Mouse (Mus musculus) macrophage (primary cell): ENCODE results near the gene Plac8. TPM values are rescaled to one million over a fixed set of nuclear protein-coding genes. Genes with fewer than 3 reads are reported as not detected.

Source experiments
- H3K27ac ChIP-seq: fragments of 350-480 bp; formaldehyde crosslinking; 2 replicates; pipeline ENCODE4 v1.9.0; 2021
- H3K36me3 ChIP-seq: fragments of 350-480 bp; formaldehyde crosslinking; 2 replicates; pipeline ENCODE4 v1.9.0; 2021; ENCODE audit errors: inconsistent target
- H3K4me3 ChIP-seq: fragments of 350-480 bp; formaldehyde crosslinking; 2 replicates; pipeline ENCODE4 v1.9.0; 2021; ENCODE audit errors: inconsistent target
- H3K79me2 ChIP-seq: fragments of 350-480 bp; formaldehyde crosslinking; 2 replicates; pipeline ENCODE4 v1.9.0; 2021; ENCODE audit errors: inconsistent target
- WGBS: methylation state at CpG from one replicate; pipeline ENCODE4 v1.1.7; 2026; ENCODE audit warnings: inconsistent platforms; ENCODE audit not compliant: missing documents; 5-methylcytosine and 5-hydroxymethylcytosine counted together
- polyA plus RNA-seq: library from polyadenylated mRNA; stranded (reverse); fragments of 250-400 nt; gene quantifications from 3 replicates; pipeline ENCODE4 v1.2.4, GENCODE M21; 2018; ENCODE audit warnings: inconsistent platforms
- total RNA-seq, 78 experiments: library from RNA; depleted of rRNA; stranded (reverse); fragments of 250-400 nt; gene quantifications; 1 replicate in 9 of 78; 2 replicates in 24 of 78; 3 replicates in 43 of 78; 4 replicates in 2 of 78; pipeline ENCODE4 v1.2.4; 2018; ENCODE audit warnings: inconsistent platforms in 56 of 78

Gene Plac8
- 1 to 10 TPM in 13 of 26 experiments, not detected in 13; 1.9 to 9.7 (median 6.0) TPM for total RNA-seq (2018; cell fraction: chromatin; rRNA removed)
- 100 to 1,000 TPM in 3 of 26 experiments, 10 to 100 TPM in 22, 1 to 10 TPM in 1; 9.9 to 164 (median 40.4) TPM for total RNA-seq (2018; cell fraction: cytosol; rRNA removed)
- 10 to 100 TPM in 13 of 26 experiments, 1 to 10 TPM in 12, not detected in 1; 1.4 to 70.4 (median 11.0) TPM for total RNA-seq (2018; cell fraction: nucleus; rRNA removed)
- 5.2 to 21.7 TPM (median 7.8 TPM) in 3 replicates for polyA plus RNA-seq

- no peaks in the 10 kb centered on the region for H3K36me3 ChIP-seq
- H3K79me2 ChIP-seq = peaks cover 32% of the 10 kb centered on the region; the same call in 1 of the 2 replicates
- 34% methylated on average over 7 of the region's 7 CpGs for WGBS
- H3K27ac ChIP-seq = 0 out of 2 replicates have a peak within 1 kb of the TSS, but pooled peaks have one; percentile 61
- peak within 1 kb of the TSS; percentile 48 for H3K4me3 ChIP-seq
These were observed at the start of gene Plac8 for GRCm38 (mm10) chr5:100572069-100572468. Gene Plac8 (minus strand): TSS chr5:100572245.

GRCm38 (mm10) chr5:100620952-100621351 is 48.9 kb upstream of the Plac8 start:
- Histone ChIP-seq H3K27ac (no peak overlapping the region), H3K36me3 (no peaks in the 10 kb centered on the region), H3K4me3 (no peak overlapping the region), H3K79me2 (no peaks in the 10 kb centered on the region)
- 94% methylated on average over 9 of the region's 9 CpGs for WGBS

- Histone ChIP-seq H3K4me3 (no peak overlapping the region), H3K27ac (no peak overlapping the region), H3K79me2 (no peaks in the 10 kb centered on the region), H3K36me3 (no peaks in the 10 kb centered on the region)
- WGBS = 94% methylated on average over 15 of the region's 15 CpGs
These were observed 47.7 kb upstream of the Plac8 start for GRCm38 (mm10) chr5:100619586-100620275.

GRCm38 (mm10) chr5:100613896-100614768 is 42.1 kb upstream of the Plac8 start:
- Histone ChIP-seq H3K27ac (no peak overlapping the region), H3K79me2 (no peaks in the 10 kb centered on the region), H3K36me3 (no peaks in the 10 kb centered on the region), H3K4me3 (no peak overlapping the region)
- WGBS = 56% methylated on average over 17 of the region's 17 CpGs

GRCm38 (mm10) chr5:100607868-100608267 is 35.8 kb upstream of the Plac8 start:
- Histone ChIP-seq H3K36me3 (no peaks in the 10 kb centered on the region), H3K27ac (no peak overlapping the region), H3K79me2 (no peaks in the 10 kb centered on the region), H3K4me3 (no peak overlapping the region)
- WGBS = 67% methylated on average over 9 of the region's 9 CpGs

- no peaks in the 10 kb centered on the region for H3K36me3 ChIP-seq
- H3K27ac ChIP-seq = no peak overlapping the region
- no peaks in the 10 kb centered on the region for H3K79me2 ChIP-seq
- WGBS = 89% methylated on average over 4 of the region's 4 CpGs
- no peak overlapping the region for H3K4me3 ChIP-seq
These were observed 35.2 kb upstream of the Plac8 start for GRCm38 (mm10) chr5:100607090-100607762.

- Histone ChIP-seq H3K79me2 (no peaks in the 10 kb centered on the region), H3K36me3 (no peaks in the 10 kb centered on the region), H3K4me3 (no peak overlapping the region), H3K27ac (no peak overlapping the region)
- WGBS = 95% methylated on average over 9 of the region's 9 CpGs
These were observed 33.8 kb upstream of the Plac8 start for GRCm38 (mm10) chr5:100605828-100606229.

- Histone ChIP-seq H3K27ac (no peak overlapping the region), H3K36me3 (no peaks in the 10 kb centered on the region), H3K4me3 (no peak overlapping the region), H3K79me2 (no peaks in the 10 kb centered on the region)
- WGBS = 49% methylated on average over 4 of the region's 4 CpGs
These were observed 32.0 kb upstream of the Plac8 start for GRCm38 (mm10) chr5:100604061-100604460.

- no peak overlapping the region for H3K4me3 ChIP-seq
- H3K27ac ChIP-seq = no peak overlapping the region
- no peaks in the 10 kb centered on the region for H3K36me3 ChIP-seq
- 44% methylated on average over 2 of the region's 2 CpGs for WGBS
- H3K79me2 ChIP-seq = no peaks in the 10 kb centered on the region
These were observed 29.8 kb upstream of the Plac8 start for GRCm38 (mm10) chr5:100601864-100602263.

GRCm38 (mm10) chr5:100598961-100599463 is 27.0 kb upstream of the Plac8 start:
- Histone ChIP-seq H3K79me2 (no peaks in the 10 kb centered on the region), H3K27ac (no peak overlapping the region), H3K36me3 (no peaks in the 10 kb centered on the region), H3K4me3 (no peak overlapping the region)
- 98% methylated on average over 8 of the region's 9 CpGs for WGBS

GRCm38 (mm10) chr5:100597886-100598485 is 25.9 kb upstream of the Plac8 start:
- 49% methylated on average over 11 of the region's 11 CpGs for WGBS
- Histone ChIP-seq H3K79me2 (no peaks in the 10 kb centered on the region), H3K4me3 (no peak overlapping the region), H3K27ac (no peak overlapping the region), H3K36me3 (no peaks in the 10 kb centered on the region)

GRCm38 (mm10) chr5:100595999-100596398 is 24.0 kb upstream of the Plac8 start:
- H3K36me3 ChIP-seq = no peaks in the 10 kb centered on the region
- no peak overlapping the region for H3K4me3 ChIP-seq
- no peaks in the 10 kb centered on the region for H3K79me2 ChIP-seq
- WGBS = 89% methylated on average over 6 of the region's 6 CpGs
- no peak overlapping the region for H3K27ac ChIP-seq

GRCm38 (mm10) chr5:100594803-100595467 is 22.9 kb upstream of the Plac8 start:
- WGBS = 97% methylated on average over 13 of the region's 13 CpGs
- no peaks in the 10 kb centered on the region for H3K36me3 ChIP-seq
- H3K79me2 ChIP-seq = no peaks in the 10 kb centered on the region
- H3K4me3 ChIP-seq = no peak overlapping the region
- H3K27ac ChIP-seq = no peak overlapping the region
